Mouse (Mus musculus) heart, embryonic 11.5 days (tissue): ENCODE results near the gene Gm17387. TPM values are rescaled to one million over a fixed set of nuclear protein-coding genes. Genes with fewer than 3 reads are reported as not detected.

Experiments used
- ATAC-seq: fragments of 200-750 bp; cut with Nextera tagmentation; replicated peaks from 2 replicates; pipeline ENCODE4 v1.8.0; 2017; ENCODE audit warnings: moderate library complexity; ENCODE audit not compliant: insufficient number of reproducible peaks, low FRiP score, low TSS enrichment
- H3K27ac ChIP-seq: fragments of 300-500 bp; sonication (generic); 2 replicates; pipeline ENCODE4 v1.5.1; 2014; ENCODE audit warnings: mild to moderate bottlenecking, low read depth, low read length
- H3K27me3 ChIP-seq: fragments of 300-500 bp; sonication (generic); 2 replicates; pipeline ENCODE4 v1.6.1; 2014; ENCODE audit warnings: mild to moderate bottlenecking, low read length, mixed read lengths; ENCODE audit not compliant: control insufficient read depth, insufficient read depth
- H3K36me3 ChIP-seq: fragments of 300-500 bp; sonication (generic); 2 replicates; pipeline ENCODE4 v1.6.1; 2014; ENCODE audit warnings: mild to moderate bottlenecking, low read length, moderate library complexity, mixed read lengths; ENCODE audit not compliant: control insufficient read depth, insufficient read depth
- H3K4me1 ChIP-seq: fragments of 300-500 bp; sonication (generic); 2 replicates; pipeline ENCODE4 v1.6.1; 2014; ENCODE audit warnings: low read length; ENCODE audit not compliant: control insufficient read depth, insufficient read depth
- H3K4me2 ChIP-seq: fragments of 300-500 bp; sonication (generic); 2 replicates; pipeline ENCODE4 v1.6.1; 2014; ENCODE audit warnings: mild to moderate bottlenecking, moderate library complexity
- H3K4me3 ChIP-seq: fragments of 300-500 bp; sonication (generic); 2 replicates; pipeline ENCODE4 v1.5.1; 2014; ENCODE audit warnings: low read depth, low read length
- H3K9ac ChIP-seq: fragments of 300-500 bp; sonication (generic); 2 replicates; pipeline ENCODE4 v1.6.1; 2014; ENCODE audit warnings: mild to moderate bottlenecking, low read depth, low read length, moderate library complexity
- H3K9me3 ChIP-seq: fragments of 300-500 bp; sonication (generic); replicated peaks from 2 replicates; pipeline ENCODE4 v1.6.1; 2016; ENCODE audit warnings: low read length; ENCODE audit not compliant: control insufficient read depth
- WGBS: fragments of 180-500 bp; shearing (Covaris S2); extraction: QIAGEN DNeasy Blood & Tissue Kit; methylation state at CpG from one replicate; pipeline ENCODE4 v1.1.7; 2014; ENCODE audit not compliant: insufficient replicate concordance; 5-methylcytosine and 5-hydroxymethylcytosine counted together
- polyA plus RNA-seq: library from polyadenylated mRNA; unstranded; fragments of >200 nt; fragmentation: Nextera tagmentation; extraction: Ambion mirVana; gene quantifications from 2 replicates; pipeline ENCODE4 v1.2.1, GENCODE M21; 2014

The Gm17387 gene
- polyA plus RNA-seq, 1 experiment from 2014 or later, result not detected

DNA sequence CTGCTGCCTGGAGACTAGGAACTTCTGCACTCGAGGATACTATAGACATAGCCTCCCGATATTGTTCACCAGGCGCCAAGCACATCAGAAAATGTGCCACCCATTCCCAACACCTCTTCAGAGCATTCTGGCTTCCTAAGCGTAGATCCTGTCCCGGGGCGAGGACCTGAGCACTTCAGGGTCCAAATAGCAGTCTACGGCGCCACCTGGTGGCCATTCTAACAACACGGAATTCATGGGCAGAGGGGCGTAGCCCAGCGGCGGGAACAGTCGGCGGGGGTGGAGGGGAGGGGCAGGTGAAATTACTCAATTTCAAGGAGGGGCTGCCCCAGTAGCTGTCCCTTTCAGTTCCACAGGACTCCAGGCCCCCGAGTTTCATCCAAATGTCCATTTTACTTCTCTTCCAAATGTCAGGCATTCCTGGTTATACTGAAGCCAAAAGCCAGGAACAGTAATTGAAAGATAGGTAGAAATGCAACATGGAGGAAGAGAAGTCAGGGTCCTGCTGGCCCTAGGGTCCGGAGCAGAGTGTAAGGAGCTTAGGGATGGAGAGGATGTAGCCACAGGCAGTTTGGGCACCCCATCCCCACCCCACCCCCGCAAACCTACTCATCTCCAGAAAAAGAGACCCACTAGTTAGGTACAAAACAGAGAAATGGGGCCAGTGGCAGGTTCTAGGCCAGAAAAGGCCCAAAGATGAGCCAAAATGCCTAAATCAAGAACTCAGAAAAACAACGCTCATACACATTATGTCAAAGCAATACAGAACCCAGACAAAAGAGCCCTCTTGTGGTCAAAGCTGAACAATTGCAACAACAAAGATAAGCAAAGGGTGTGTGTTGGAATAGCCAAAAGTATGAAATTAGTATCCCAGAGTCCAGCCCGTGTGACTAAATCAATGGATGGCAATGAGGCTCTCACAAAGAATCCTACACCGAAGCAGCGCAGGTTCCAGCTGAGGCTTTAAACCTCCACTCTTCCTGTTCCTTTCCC, 19.6 kb downstream of the Gm17387 start:
- Histone ChIP-seq H3K4me3 (peak overlapping the region; percentile 45), H3K27me3 (peaks cover 5% of the 10 kb centered on the region; the same call in 1 of the 2 replicates), H3K4me1 (peaks cover 10% of the 10 kb centered on the region; the same call in 1 of the 2 replicates), H3K4me2 (peak overlapping the region; percentile 90), H3K9ac (peak overlapping the region; percentile 59; the same call in 1 of the 2 replicates), H3K36me3 (no peaks in the 10 kb centered on the region), H3K9me3 (no peaks in the 10 kb centered on the region), H3K27ac (peak overlapping the region; percentile 46; the same call in 1 of the 2 replicates)
- ATAC-seq, result peak; percentile 85; the same call in 1 of the 2 replicates
- 8% methylated on average over 21 of the region's 21 CpGs for WGBS

DNA sequence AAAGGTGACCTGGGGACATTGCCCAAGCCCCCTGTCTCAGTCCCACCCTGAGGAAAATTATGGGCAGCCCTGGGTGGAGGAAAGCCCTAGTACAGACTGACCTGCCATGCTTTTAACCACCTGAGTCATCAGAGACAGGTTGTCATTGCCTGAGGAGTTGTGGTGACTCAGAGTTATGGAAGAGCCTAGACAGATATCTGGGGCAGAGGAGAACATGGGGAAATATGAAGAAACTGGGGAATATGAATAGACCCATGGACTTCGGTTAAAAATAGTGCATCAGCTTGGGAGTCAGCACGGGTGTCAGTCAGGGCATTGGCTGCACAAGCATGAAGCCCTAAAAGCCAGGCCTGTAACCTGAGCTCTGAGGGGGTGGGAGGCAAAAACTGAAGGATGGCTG, 20.4 kb downstream of the Gm17387 start:
- H3K27me3 ChIP-seq, result peaks cover 5% of the 10 kb centered on the region; the same call in 1 of the 2 replicates
- H3K4me1 ChIP-seq, result peaks cover 10% of the 10 kb centered on the region; the same call in 1 of the 2 replicates
- H3K9ac ChIP-seq, result no peak overlapping the region
- H3K27ac ChIP-seq, result no peak overlapping the region
- H3K36me3 ChIP-seq, result no peaks in the 10 kb centered on the region
- no peaks in the 10 kb centered on the region for H3K9me3 ChIP-seq
- no peak for ATAC-seq
- 78% methylated on average over 2 of the region's 2 CpGs for WGBS
- H3K4me3 ChIP-seq, result no peak overlapping the region
- no peak overlapping the region for H3K4me2 ChIP-seq

DNA sequence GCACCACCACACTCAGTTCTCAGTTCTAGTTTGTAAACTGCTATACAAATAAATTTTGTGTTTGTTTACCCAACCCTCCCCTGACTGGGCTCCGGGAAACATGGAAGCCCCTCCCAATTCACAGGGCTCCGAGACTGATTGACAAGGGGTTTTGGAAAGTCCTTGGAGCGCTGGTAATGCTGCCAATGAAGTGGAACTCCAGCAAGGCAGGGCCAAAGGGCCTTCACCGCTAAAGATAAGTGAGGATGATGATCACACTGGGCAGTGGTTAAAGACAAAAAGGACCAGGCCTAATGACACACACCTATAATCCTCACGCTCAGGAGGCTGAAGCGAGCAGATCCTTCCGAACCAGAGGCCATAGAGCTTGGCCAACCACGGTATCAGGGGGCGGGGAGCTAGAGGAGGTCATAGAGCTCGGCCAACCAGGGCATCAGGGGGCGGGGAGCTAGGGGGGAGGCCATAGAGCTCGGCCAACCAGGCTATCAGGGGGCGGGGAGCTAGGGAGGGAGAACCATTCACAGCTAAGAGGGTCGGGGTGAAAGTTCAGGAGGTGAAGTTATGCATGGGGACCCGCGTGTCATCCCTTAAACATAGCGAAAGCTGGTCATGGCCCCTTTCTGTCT, 22.2 kb downstream of the Gm17387 start:
- WGBS, result 57% methylated on average over 17 of the region's 17 CpGs
- ATAC-seq, result no peak
- no peaks in the 10 kb centered on the region for H3K9me3 ChIP-seq
- peaks cover 10% of the 10 kb centered on the region; the same call in 1 of the 2 replicates for H3K4me1 ChIP-seq
- no peak overlapping the region for H3K9ac ChIP-seq
- H3K27ac ChIP-seq, result no peak overlapping the region
- no peaks in the 10 kb centered on the region for H3K36me3 ChIP-seq
- no peak overlapping the region for H3K4me2 ChIP-seq
- H3K27me3 ChIP-seq, result peaks cover 5% of the 10 kb centered on the region; the same call in 1 of the 2 replicates
- H3K4me3 ChIP-seq, result no peak overlapping the region

DNA sequence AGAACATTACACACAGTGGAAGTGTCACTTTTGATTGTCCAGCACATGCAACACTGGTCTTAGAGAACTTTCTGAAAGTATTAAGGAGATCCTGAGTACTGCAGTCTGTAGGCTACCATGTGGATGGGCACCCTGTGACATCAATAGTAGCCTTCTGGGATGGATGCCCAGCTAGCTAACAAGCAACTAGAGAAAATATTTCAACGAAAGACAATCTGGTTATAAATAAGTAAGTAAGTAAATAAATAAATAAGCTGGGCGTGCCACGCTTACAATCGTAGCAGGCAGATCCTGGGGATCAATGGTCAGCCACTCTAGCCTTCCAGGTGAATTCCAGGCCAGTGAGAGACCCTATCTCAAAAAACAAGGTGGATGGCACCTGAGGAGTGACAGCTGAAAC, 23.1 kb downstream of the Gm17387 start:
- peaks cover 1% of the 10 kb centered on the region; the same call in 1 of the 2 replicates for H3K27me3 ChIP-seq
- H3K9me3 ChIP-seq, result no peaks in the 10 kb centered on the region
- H3K4me1 ChIP-seq, result peaks cover 8% of the 10 kb centered on the region; the same call in 1 of the 2 replicates
- H3K36me3 ChIP-seq, result no peaks in the 10 kb centered on the region
- no peak for ATAC-seq
- no peak overlapping the region for H3K4me2 ChIP-seq
- 85% methylated on average over 4 of the region's 4 CpGs for WGBS
- no peak overlapping the region for H3K9ac ChIP-seq
- H3K27ac ChIP-seq, result no peak overlapping the region
- no peak overlapping the region for H3K4me3 ChIP-seq

DNA sequence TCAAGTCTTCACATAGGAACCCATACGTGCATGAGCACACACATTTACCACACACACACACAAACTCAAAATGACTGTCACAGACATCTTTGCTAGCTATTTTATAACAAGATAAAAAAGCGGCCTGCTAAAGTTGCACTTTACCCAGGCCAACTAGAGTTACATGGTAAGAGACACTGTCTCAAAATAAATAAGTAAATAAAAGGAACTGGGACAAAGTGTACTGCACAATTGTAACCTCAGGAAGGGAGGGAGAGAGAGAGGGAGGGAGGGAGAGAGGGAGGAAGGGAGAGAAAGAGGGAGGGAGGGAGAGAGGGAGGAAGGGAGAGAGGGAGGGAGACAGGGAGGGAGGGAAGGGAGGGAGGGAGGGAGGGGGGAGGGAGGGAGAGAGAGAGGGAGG, 23.5 kb downstream of the Gm17387 start:
- Histone ChIP-seq H3K36me3 (no peaks in the 10 kb centered on the region), H3K27me3 (no peaks in the 10 kb centered on the region), H3K9ac (no peak overlapping the region), H3K4me1 (peaks cover 4% of the 10 kb centered on the region; the same call in 1 of the 2 replicates), H3K4me3 (no peak overlapping the region), H3K9me3 (no peaks in the 10 kb centered on the region), H3K27ac (no peak overlapping the region), H3K4me2 (no peak overlapping the region)
- ATAC-seq, result no peak
- WGBS, result 67% methylated on average over 2 of the region's 2 CpGs

DNA sequence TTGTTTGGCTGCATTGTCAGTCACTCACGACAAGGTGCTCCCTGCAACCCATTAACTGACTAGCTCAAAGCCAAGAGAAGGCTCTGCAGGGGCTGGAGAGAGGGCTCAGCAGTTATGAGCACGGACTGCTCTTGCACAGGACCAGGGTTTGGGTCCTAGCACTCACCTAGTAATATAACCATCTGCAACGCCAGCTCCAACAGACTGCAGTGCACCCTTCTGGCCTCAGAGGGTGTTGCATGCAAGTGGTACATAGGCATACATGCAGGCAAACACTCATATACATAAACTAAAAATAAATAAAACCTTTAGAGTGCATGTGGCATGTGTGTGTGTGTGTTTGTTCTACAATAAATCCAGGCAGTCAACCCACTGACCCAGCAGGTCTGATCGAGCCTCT, 26.9 kb downstream of the Gm17387 start:
- ATAC-seq, result no peak
- peaks cover 28% of the 10 kb centered on the region for H3K27me3 ChIP-seq
- 70% methylated on average over 4 of the region's 4 CpGs for WGBS
- no peaks in the 10 kb centered on the region for H3K36me3 ChIP-seq
- no peak overlapping the region for H3K4me3 ChIP-seq
- no peaks in the 10 kb centered on the region for H3K9me3 ChIP-seq
- H3K27ac ChIP-seq, result no peak overlapping the region
- no peaks in the 10 kb centered on the region for H3K4me1 ChIP-seq
- no peak overlapping the region for H3K9ac ChIP-seq
- no peak overlapping the region for H3K4me2 ChIP-seq

DNA sequence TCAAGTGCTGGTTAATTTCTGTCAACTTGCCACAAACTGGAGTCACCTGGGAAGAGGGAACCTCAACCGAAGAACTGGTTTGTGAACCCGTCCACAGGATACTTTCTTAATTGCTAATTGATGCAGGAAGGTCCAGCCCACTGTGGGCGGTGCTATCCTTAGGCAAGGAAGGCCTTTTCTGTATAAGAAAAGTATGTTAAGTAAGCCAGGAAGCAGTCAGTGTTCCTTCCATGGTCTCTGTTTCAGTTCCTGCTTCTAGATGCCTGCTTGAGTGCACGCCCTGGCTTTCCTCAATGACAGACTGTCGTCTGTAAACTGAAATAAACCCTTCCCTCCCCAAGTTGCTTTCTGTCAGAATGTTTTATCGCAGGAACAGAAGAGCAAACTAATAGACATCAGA, 28.0 kb downstream of the Gm17387 start:
- Histone ChIP-seq H3K36me3 (no peaks in the 10 kb centered on the region), H3K27ac (no peak overlapping the region), H3K27me3 (peaks cover 40% of the 10 kb centered on the region), H3K9ac (no peak overlapping the region), H3K4me3 (no peak overlapping the region), H3K9me3 (no peaks in the 10 kb centered on the region), H3K4me2 (no peak overlapping the region), H3K4me1 (0 out of 2 replicates have a peak, but pooled peaks cover 4% of the 10 kb centered on the region)
- 84% methylated on average over 6 of the region's 6 CpGs for WGBS
- no peak for ATAC-seq

DNA sequence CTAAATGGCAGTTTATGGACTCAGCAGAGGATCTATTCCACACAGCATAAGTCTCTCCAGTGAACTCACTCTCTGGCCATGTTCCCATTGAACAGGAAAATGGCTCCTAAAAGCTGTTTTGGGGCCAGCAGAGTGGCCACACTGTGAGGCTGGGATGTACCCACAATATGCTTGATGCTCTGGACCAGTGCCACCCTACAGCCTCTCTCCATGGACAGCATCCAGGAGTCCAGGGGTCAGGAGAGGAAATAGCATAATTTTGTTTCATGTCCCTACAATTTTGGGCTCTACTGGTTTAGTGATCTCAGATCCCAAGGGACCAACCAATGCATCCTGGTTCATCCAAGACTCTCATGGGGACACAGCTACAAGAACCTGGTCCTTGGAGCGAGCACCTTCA, 28.6 kb downstream of the Gm17387 start:
- H3K9me3 ChIP-seq, result no peaks in the 10 kb centered on the region
- WGBS, result 90% methylated on average over 1 of the region's 1 CpGs
- ATAC-seq, result no peak
- peaks cover 46% of the 10 kb centered on the region for H3K27me3 ChIP-seq
- H3K4me1 ChIP-seq, result 0 out of 2 replicates have a peak, but pooled peaks cover 4% of the 10 kb centered on the region
- H3K36me3 ChIP-seq, result no peaks in the 10 kb centered on the region
- H3K9ac ChIP-seq, result no peak overlapping the region
- no peak overlapping the region for H3K4me2 ChIP-seq
- H3K27ac ChIP-seq, result no peak overlapping the region
- H3K4me3 ChIP-seq, result no peak overlapping the region
